Mouse (Mus musculus): Measurements from ENCODE around the gene Atg7. TPM values are rescaled to one million over a fixed set of nuclear protein-coding genes. Genes with fewer than 3 reads are reported as not detected.

Gene Atg7
- total and polyA plus RNA-seq, 3 experiments = 11.1 to 15.7 (median 14.8) TPM

- in situ Hi-C loops (cut with MboI; ENCODE audit: low pct_ligation_motif_present, low pct_unique_long_range_greater_than_20kb, low sequenced_read_pairs) = loop anchor here (5.0 kb wide), 2 partner anchors 188 to 313 kb away; no protein-coding TSS in a partner anchor
- Histone ChIP-seq H3K27ac (ENCODE audit: insufficient read depth, low read depth) (no peak overlapping the region), H3K27me3 (replicated peaks) (no peaks in the 10 kb centered on the region), H3K36me3 (replicated peaks in 1 of 2; ENCODE audit: control insufficient read depth in 1 of 2, insufficient read depth in 1 of 2, low read length in 1 of 2) (peaks cover 5 to 33% of the 10 kb centered on the region in 2 experiments), H3K4me1 (ENCODE audit: control insufficient read depth in 1 of 2, insufficient read depth in 2 of 2) (peaks cover 2 to 13% of the 10 kb centered on the region in 2 experiments; a peak in 3 of 4 replicates), H3K79me2 (replicated peaks; ENCODE audit: control insufficient read depth, extremely low read depth, insufficient read depth, poor library complexity, severe bottlenecking) (no peaks in the 10 kb centered on the region), H3K9me3 (replicated peaks; ENCODE audit: low read length) (no peaks in the 10 kb centered on the region), H3K9ac (ENCODE audit: insufficient read depth, low read depth) (no peak overlapping the region), H3K4me2 (ENCODE audit: insufficient read depth, low read depth, poor library complexity, severe bottlenecking) (no peak overlapping the region), H3K4me3 (replicated peaks in 1 of 3; ENCODE audit: low read depth in 2 of 3, low read length in 2 of 3, poor library complexity in 1 of 3) (no peak overlapping the region)
- TF ChIP-seq BHLHE40 (IDR thresholded peaks at IDR 0.05; ENCODE audit: low read depth, low read length) (no peak), MXI1 (IDR thresholded peaks at IDR 0.05; ENCODE audit: low read depth, low read length) (no peak), E2F4 (IDR thresholded peaks at IDR 0.05; ENCODE audit: insufficient replicate concordance, low read depth, low read length) (no peak), SMC3 (IDR thresholded peaks at IDR 0.05; ENCODE audit: low read depth, low read length) (no peak), USF1 (IDR thresholded peaks at IDR 0.05; ENCODE audit: low read depth, low read length) (no peak), MEF2A (IDR thresholded peaks at IDR 0.05; ENCODE audit: borderline replicate concordance, low read depth, low read length) (no peak), CHD1 (IDR thresholded peaks at IDR 0.05; ENCODE audit: low read depth, low read length) (no peak), TBP (conservative IDR thresholded peaks at IDR 0.05; ENCODE audit: low read depth, low read length) (no peak), ZNF384 (IDR thresholded peaks at IDR 0.05; ENCODE audit: low read depth, low read length) (no peak), ETS1 (conservative IDR thresholded peaks at IDR 0.05; ENCODE audit: low read depth, low read length) (no peak), SIN3A (IDR thresholded peaks at IDR 0.05; ENCODE audit: low read length) (no peak), ZMIZ1 (IDR thresholded peaks at IDR 0.05; ENCODE audit: low read depth, low read length) (no peak), CHD2 (IDR thresholded peaks at IDR 0.05; ENCODE audit: low read length) (no peak), PAX5 (IDR thresholded peaks at IDR 0.05; ENCODE audit: low read length) (no peak), IRF4 (IDR thresholded peaks at IDR 0.05; ENCODE audit: low read depth, low read length) (no peak), MYC (IDR thresholded peaks at IDR 0.05; ENCODE audit: low read depth, low read length) (no peak), MAX (IDR thresholded peaks at IDR 0.05; ENCODE audit: low read length) (no peak), ELF1 (IDR thresholded peaks at IDR 0.05; ENCODE audit: low read depth, low read length) (no peak)
- dilution Hi-C loops (cut with MboI; ENCODE audit: extremely low pct_ligation_motif_present, extremely low pct_unique_long_range_greater_than_20kb, low sequenced_read_pairs) = no loop called here
- DNase-seq (ENCODE audit: extremely low read depth) = no peak
Observed at GRCm38 (mm10) chr6:114719665-114720064, 76.8 kb downstream of the Atg7 start.

GRCm38 (mm10) chr6:114722046-114722445, 79.1 kb downstream of the Atg7 start:
- Histone ChIP-seq H3K79me2 (replicated peaks; ENCODE audit: control insufficient read depth, extremely low read depth, insufficient read depth, poor library complexity, severe bottlenecking) (no peaks in the 10 kb centered on the region), H3K27ac (ENCODE audit: insufficient read depth, low read depth) (no peak overlapping the region), H3K4me3 (replicated peaks in 1 of 3; ENCODE audit: low read depth in 2 of 3, low read length in 2 of 3, poor library complexity in 1 of 3) (no peak overlapping the region), H3K36me3 (replicated peaks in 1 of 2; ENCODE audit: control insufficient read depth in 1 of 2, insufficient read depth in 1 of 2, low read length in 1 of 2) (peaks cover 0 to 28% of the 10 kb centered on the region in 2 experiments), H3K4me1 (ENCODE audit: control insufficient read depth in 1 of 2, insufficient read depth in 2 of 2) (peaks cover 2 to 20% of the 10 kb centered on the region in 2 experiments; a peak in 3 of 4 replicates), H3K9me3 (replicated peaks; ENCODE audit: low read length) (no peaks in the 10 kb centered on the region), H3K9ac (ENCODE audit: insufficient read depth, low read depth) (no peak overlapping the region), H3K27me3 (replicated peaks) (no peaks in the 10 kb centered on the region), H3K4me2 (ENCODE audit: insufficient read depth, low read depth, poor library complexity, severe bottlenecking) (no peak overlapping the region)
- in situ Hi-C loops (cut with MboI; ENCODE audit: low pct_ligation_motif_present, low pct_unique_long_range_greater_than_20kb, low sequenced_read_pairs) = loop anchor here (5.0 kb wide), 2 partner anchors 185 to 310 kb away; no protein-coding TSS in a partner anchor
- TF ChIP-seq NELFE (IDR thresholded peaks at IDR 0.05; ENCODE audit: low read depth, low read length) (no peak), GABPA (IDR thresholded peaks at IDR 0.05; ENCODE audit: insufficient replicate concordance, low read depth, low read length) (no peak), POLR2AphosphoS2 (IDR thresholded peaks at IDR 0.05; ENCODE audit: low read depth, low read length) (no peak), RCOR1 (conservative IDR thresholded peaks at IDR 0.05; ENCODE audit: low read depth, low read length) (no peak), MAX (IDR thresholded peaks at IDR 0.05; ENCODE audit: low read length) (no peak), PAX5 (IDR thresholded peaks at IDR 0.05; ENCODE audit: low read length) (no peak), RAD21 (IDR thresholded peaks at IDR 0.05; ENCODE audit: low read depth, low read length) (no peak), TBP (conservative IDR thresholded peaks at IDR 0.05; ENCODE audit: low read depth, low read length) (no peak), MAFK (IDR thresholded peaks at IDR 0.05; ENCODE audit: insufficient replicate concordance, low read length) (no peak), USF1 (IDR thresholded peaks at IDR 0.05; ENCODE audit: low read depth, low read length) (no peak), ZMIZ1 (IDR thresholded peaks at IDR 0.05; ENCODE audit: low read depth, low read length) (no peak), POLR2A (IDR thresholded peaks at IDR 0.05; ENCODE audit: low read depth, low read length) (no peak), CHD1 (IDR thresholded peaks at IDR 0.05; ENCODE audit: low read depth, low read length) (no peak), MAZ (IDR thresholded peaks at IDR 0.05; ENCODE audit: low read depth, low read length) (no peak), JUN (IDR thresholded peaks at IDR 0.05; ENCODE audit: insufficient read depth, low read depth, low read length) (no peak), E2F4 (IDR thresholded peaks at IDR 0.05; ENCODE audit: insufficient replicate concordance, low read depth, low read length) (no peak)
- DNase-seq (ENCODE audit: extremely low read depth) = no peak
- dilution Hi-C loops (cut with MboI; ENCODE audit: extremely low pct_ligation_motif_present, extremely low pct_unique_long_range_greater_than_20kb, low sequenced_read_pairs) = no loop called here
